Mouse (Mus musculus) heart, embryonic 16.5 days (tissue): Measurements from ENCODE around the gene Dbi. TPM values are rescaled to one million over a fixed set of nuclear protein-coding genes. Genes with fewer than 3 reads are reported as not detected.

ENCODE experiments used
- ATAC-seq: fragments of 200-750 bp; cut with Nextera tagmentation; replicated peaks from 2 replicates; pipeline ENCODE4 v1.8.0; 2017; ENCODE audit warnings: moderate number of reproducible peaks; ENCODE audit not compliant: insufficient read depth, low FRiP score; ENCODE audit errors: extremely low read depth
- H3K27ac ChIP-seq: fragments of 300-500 bp; sonication (generic); 2 replicates; pipeline ENCODE4 v1.5.1; 2014; ENCODE audit warnings: mild to moderate bottlenecking, low read length, control low read depth, moderate library complexity
- H3K27me3 ChIP-seq: fragments of 300-500 bp; sonication (generic); 2 replicates; pipeline ENCODE4 v1.6.1; 2014; ENCODE audit warnings: low read length, mixed read lengths; ENCODE audit not compliant: control insufficient read depth, insufficient read depth
- H3K36me3 ChIP-seq: fragments of 300-500 bp; sonication (generic); 2 replicates; pipeline ENCODE4 v1.6.1; 2014; ENCODE audit not compliant: control insufficient read depth, insufficient read depth
- H3K4me1 ChIP-seq: fragments of 300-500 bp; sonication (generic); 2 replicates; pipeline ENCODE4 v1.6.1; 2014; ENCODE audit warnings: low read length, mixed read lengths; ENCODE audit not compliant: control insufficient read depth, insufficient read depth
- H3K4me2 ChIP-seq: fragments of 300-500 bp; sonication (generic); 2 replicates; pipeline ENCODE4 v1.6.1; 2014; ENCODE audit warnings: low read depth, mild to moderate bottlenecking, control low read depth, low read length
- H3K4me3 ChIP-seq: fragments of 300-500 bp; sonication (generic); 2 replicates; pipeline ENCODE4 v1.5.1; 2014; ENCODE audit warnings: mild to moderate bottlenecking, control low read depth, low read length
- H3K9ac ChIP-seq: fragments of 300-500 bp; sonication (generic); 2 replicates; pipeline ENCODE4 v1.6.1; 2014; ENCODE audit warnings: low read length, control low read depth
- H3K9me3 ChIP-seq: fragments of 300-500 bp; sonication (generic); replicated peaks from 2 replicates; pipeline ENCODE4 v1.6.1; 2016; ENCODE audit warnings: low read length; ENCODE audit not compliant: control insufficient read depth
- WGBS: fragments of 180-500 bp; shearing (Covaris S2); extraction: QIAGEN DNeasy Blood & Tissue Kit; methylation state at CpG from one replicate; pipeline ENCODE4 v1.1.7; 2014; 5-methylcytosine and 5-hydroxymethylcytosine counted together
- polyA plus RNA-seq: library from polyadenylated mRNA; unstranded; fragments of >200 nt; fragmentation: Nextera tagmentation; extraction: Ambion mirVana; gene quantifications from 2 replicates; pipeline ENCODE4 v1.2.1, GENCODE M21; 2015

Gene Dbi
- polyA plus RNA-seq, 1 experiment from 2014 or later: 676 TPM

GRCm38 (mm10) chr1:120125471-120125870, 4.6 kb upstream of the Dbi start:
- no peak for ATAC-seq
- 0 out of 2 replicates have a peak, but pooled peaks cover 9% of the 10 kb centered on the region for H3K4me1 ChIP-seq
- 63% methylated on average over 6 of the region's 6 CpGs for WGBS
- no peak overlapping the region for H3K4me2 ChIP-seq
- H3K9me3 ChIP-seq: no peaks in the 10 kb centered on the region
- no peak overlapping the region for H3K27ac ChIP-seq
- H3K9ac ChIP-seq: no peak overlapping the region
- H3K36me3 ChIP-seq: no peaks in the 10 kb centered on the region
- H3K4me3 ChIP-seq: no peak overlapping the region
- no peaks in the 10 kb centered on the region for H3K27me3 ChIP-seq

DNA sequence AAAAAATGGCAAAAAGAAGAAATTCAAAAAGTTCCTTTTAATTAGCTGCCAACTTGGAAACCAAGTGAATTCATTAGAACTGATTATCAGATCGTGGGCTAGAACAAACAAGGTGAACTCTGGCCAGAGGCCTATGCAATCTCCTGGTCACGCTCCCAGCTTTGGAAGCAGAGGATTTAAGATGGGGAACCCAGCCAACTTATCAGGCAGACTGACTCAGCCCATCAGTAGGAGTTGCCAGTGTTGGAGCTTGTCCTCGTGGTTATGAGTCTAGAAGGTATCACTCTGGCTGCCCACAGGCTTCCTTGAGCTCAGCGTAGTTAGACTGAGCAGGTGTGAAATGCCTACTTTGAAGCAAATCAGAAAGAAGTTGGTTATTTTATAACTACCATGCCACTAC, 4.0 kb upstream of the Dbi start:
- H3K27me3 ChIP-seq: no peaks in the 10 kb centered on the region
- WGBS: 50% methylated on average over 4 of the region's 4 CpGs

DNA sequence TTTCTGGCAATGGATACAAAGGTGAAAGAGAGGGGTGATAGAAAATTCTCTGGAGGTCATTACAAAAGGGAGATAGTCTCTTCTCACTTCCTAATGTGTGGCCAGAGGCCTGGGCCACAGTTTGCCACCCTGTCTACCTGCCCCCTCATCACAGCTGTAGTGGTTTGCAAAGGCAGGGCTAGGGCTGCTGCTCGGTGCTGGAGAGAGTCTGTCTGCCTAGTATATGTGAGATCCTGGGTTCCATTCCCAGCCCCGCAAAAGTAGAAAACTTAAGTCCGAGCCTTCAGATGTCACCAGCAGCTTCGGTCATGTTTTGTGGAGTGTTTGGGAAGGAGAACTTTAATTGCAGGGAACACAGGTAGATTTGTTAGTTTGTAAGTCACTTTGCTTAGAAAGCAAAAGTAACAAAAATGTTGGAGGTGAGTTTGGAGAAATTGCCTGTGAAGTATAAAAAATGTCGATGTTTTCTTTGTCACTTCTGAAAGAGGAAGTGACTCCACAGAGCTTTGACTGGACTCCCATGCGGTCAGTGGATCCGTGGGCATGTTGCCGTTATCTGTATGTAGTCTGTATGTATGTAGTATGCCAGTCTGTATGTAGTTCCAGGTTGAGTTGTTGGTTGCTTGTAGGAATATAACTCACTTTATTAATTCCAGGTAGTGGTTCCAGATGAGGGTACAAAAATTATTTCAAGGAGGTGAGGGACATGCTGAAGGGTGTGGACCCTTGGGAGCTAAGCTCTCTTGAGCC, 1.9 kb upstream of the Dbi start:
- Histone ChIP-seq H3K27ac (no peak overlapping the region), H3K4me3 (no peak overlapping the region), H3K4me1 (peaks cover 31% of the 10 kb centered on the region), H3K4me2 (no peak overlapping the region), H3K27me3 (no peaks in the 10 kb centered on the region), H3K9ac (no peak overlapping the region), H3K36me3 (0 out of 2 replicates have a peak, but pooled peaks cover 3% of the 10 kb centered on the region), H3K9me3 (no peaks in the 10 kb centered on the region)
- no peak for ATAC-seq
- WGBS: 91% methylated on average over 8 of the region's 8 CpGs

More for the DNA sequence above, 4.0 kb upstream of the Dbi start:
- Histone ChIP-seq H3K4me1 (peaks cover 12% of the 10 kb centered on the region), H3K4me2 (no peak overlapping the region), H3K9me3 (no peaks in the 10 kb centered on the region), H3K4me3 (no peak overlapping the region), H3K27ac (no peak overlapping the region), H3K36me3 (no peaks in the 10 kb centered on the region), H3K9ac (no peak overlapping the region)
- no peak for ATAC-seq

- peak overlapping the region; percentile 85 for H3K4me2 ChIP-seq
- no peak for ATAC-seq
- peak overlapping the region; percentile 55 for H3K4me3 ChIP-seq
- H3K27me3 ChIP-seq: no peaks in the 10 kb centered on the region
- 0 out of 2 replicates have a peak, but pooled peaks cover 3% of the 10 kb centered on the region for H3K36me3 ChIP-seq
- H3K4me1 ChIP-seq: peaks cover 35% of the 10 kb centered on the region
- peak overlapping the region; percentile 80 for H3K9ac ChIP-seq
- WGBS: 86% methylated on average over 9 of the region's 9 CpGs
- peak overlapping the region; percentile 97 for H3K27ac ChIP-seq
- H3K9me3 ChIP-seq: no peaks in the 10 kb centered on the region
These were observed 1.2 kb upstream of the Dbi start for GRCm38 (mm10) chr1:120121930-120122530.

DNA sequence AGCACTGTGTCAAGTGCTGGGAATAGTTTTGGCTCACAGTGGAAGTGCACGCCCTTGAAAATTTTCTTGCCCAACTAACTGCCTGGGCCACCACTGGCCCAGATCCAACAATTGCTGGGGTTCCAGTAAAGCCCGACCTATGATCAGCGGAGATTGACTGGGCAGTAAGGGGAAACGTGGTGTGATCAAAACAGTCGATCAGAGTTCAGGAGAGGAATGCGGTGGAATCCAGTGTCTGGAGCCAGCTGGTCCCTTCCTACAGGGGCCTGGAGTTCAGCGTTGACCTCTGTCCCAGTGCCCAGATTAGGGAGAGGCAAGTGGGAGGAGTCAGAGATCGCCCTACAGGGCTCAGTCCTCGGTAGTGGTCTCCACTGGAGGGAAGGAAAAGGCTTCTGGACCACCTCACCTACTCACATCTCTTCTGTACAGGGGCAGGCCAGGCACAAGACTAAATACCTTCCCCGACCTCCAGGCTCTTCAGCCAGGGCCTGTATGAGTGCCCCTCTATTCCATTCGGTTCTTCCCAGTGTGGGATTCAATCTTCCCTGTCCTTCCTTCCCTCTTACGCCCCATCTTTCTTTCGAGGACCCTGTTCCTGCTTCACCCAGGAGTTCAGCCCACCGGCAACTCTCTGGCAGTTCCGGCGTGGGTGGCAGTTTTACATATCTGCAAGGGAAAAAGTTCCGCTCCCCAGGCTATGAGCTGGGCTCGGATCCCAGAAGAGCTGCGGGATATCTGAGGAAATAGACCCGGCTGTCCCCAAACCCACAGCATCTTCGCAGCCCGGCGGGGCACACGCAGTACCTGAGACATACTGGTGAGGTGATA, 523 bp downstream of the Dbi start:
- peak; percentile 42 for ATAC-seq
- H3K4me3 ChIP-seq: peak overlapping the region; percentile 55
- H3K9me3 ChIP-seq: no peaks in the 10 kb centered on the region
- H3K4me1 ChIP-seq: peaks cover 45% of the 10 kb centered on the region
- peak overlapping the region; percentile 93 for H3K27ac ChIP-seq
- no peaks in the 10 kb centered on the region for H3K27me3 ChIP-seq
- peak overlapping the region; percentile 81 for H3K9ac ChIP-seq
- WGBS: 2% methylated on average over 24 of the region's 24 CpGs
- peaks cover 12% of the 10 kb centered on the region for H3K36me3 ChIP-seq
- H3K4me2 ChIP-seq: peak overlapping the region; percentile 85

GRCm38 (mm10) chr1:120119389-120119788, 1.5 kb downstream of the Dbi start:
- peaks cover 45% of the 10 kb centered on the region for H3K4me1 ChIP-seq
- H3K27ac ChIP-seq: peak overlapping the region; percentile 93
- WGBS: 77% methylated on average over 4 of the region's 4 CpGs

DNA sequence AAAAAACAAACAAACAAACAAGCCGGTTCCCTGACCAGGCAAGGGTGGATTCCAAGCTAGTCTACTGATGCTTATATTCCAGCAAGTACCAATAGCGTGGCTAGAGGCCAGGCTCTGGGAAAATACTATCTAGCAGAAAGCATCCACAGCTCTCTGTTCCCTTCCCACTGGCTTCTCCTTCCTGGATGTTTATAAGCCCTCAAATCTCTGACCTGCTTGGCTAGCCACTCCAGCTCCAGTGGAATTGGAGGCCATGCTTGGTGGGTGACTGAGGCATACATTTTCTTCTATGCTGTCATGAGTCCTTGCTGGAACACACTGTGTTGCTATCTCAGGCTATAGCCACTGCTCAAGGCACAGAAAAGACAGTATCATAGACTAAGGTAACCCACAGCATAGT, 2.0 kb downstream of the Dbi start:
- H3K4me3 ChIP-seq: peak overlapping the region; percentile 55; the same call in 1 of the 2 replicates
- peak overlapping the region; percentile 81; the same call in 1 of the 2 replicates for H3K9ac ChIP-seq
- WGBS: 76% methylated on average over 2 of the region's 2 CpGs
- H3K27ac ChIP-seq: no peak overlapping the region
- peaks cover 25% of the 10 kb centered on the region for H3K36me3 ChIP-seq
- H3K9me3 ChIP-seq: peaks cover 7% of the 10 kb centered on the region
- ATAC-seq: no peak
- H3K4me2 ChIP-seq: peak overlapping the region; percentile 85
- peaks cover 45% of the 10 kb centered on the region for H3K4me1 ChIP-seq
- H3K27me3 ChIP-seq: no peaks in the 10 kb centered on the region

More at GRCm38 (mm10) chr1:120119389-120119788, 1.5 kb downstream of the Dbi start:
- Histone ChIP-seq H3K4me3 (peak overlapping the region; percentile 55), H3K36me3 (peaks cover 22% of the 10 kb centered on the region), H3K27me3 (no peaks in the 10 kb centered on the region), H3K9ac (peak overlapping the region; percentile 81), H3K4me2 (peak overlapping the region; percentile 85), H3K9me3 (peaks cover 4% of the 10 kb centered on the region)
- no peak for ATAC-seq

GRCm38 (mm10) chr1:120116106-120116505, 4.8 kb downstream of the Dbi start:
- no peak overlapping the region for H3K9ac ChIP-seq
- peaks cover 32% of the 10 kb centered on the region for H3K36me3 ChIP-seq
- peaks cover 39% of the 10 kb centered on the region for H3K4me1 ChIP-seq
- H3K4me3 ChIP-seq: no peak overlapping the region
- 62% methylated on average over 11 of the region's 11 CpGs for WGBS
- H3K4me2 ChIP-seq: 0 out of 2 replicates have a peak overlapping the region, but pooled peaks have one; percentile 11
- no peak for ATAC-seq
- peaks cover 7% of the 10 kb centered on the region for H3K9me3 ChIP-seq
- H3K27me3 ChIP-seq: no peaks in the 10 kb centered on the region
- peak overlapping the region; percentile 73 for H3K27ac ChIP-seq
